Mouse (Mus musculus) effector memory CD4-positive, alpha-beta T cell, adult 5 months (primary cell): ENCODE measurements around the gene Olfr1056. TPM values are rescaled to one million over a fixed set of nuclear protein-coding genes. Genes with fewer than 3 reads are reported as not detected.

Experiments
- polyA plus RNA-seq: library from polyadenylated mRNA; unstranded; fragments of 100-300 nt; shearing (Covaris generic); gene quantifications from one replicate; pipeline ENCODE4 v1.2.1, GENCODE M21; 2017

Gene Olfr1056
- polyA plus RNA-seq: not detected

GRCm38 (mm10) chr2:86362369-86362768 lies at the start of gene Olfr1056:
Olfr1056 (minus strand) TSS chr2:86362469.

GRCm38 (mm10) chr2:86388461-86388860 lies 26.2 kb upstream of the Olfr1056 start, which contains the start of gene Olfr1058:
Olfr1058 (minus strand) TSS chr2:86388561.

GRCm38 (mm10) chr2:86378293-86378692 lies 16.0 kb upstream of the Olfr1056 start, which contains the start of gene Olfr1057:
Olfr1057 (minus strand) TSS chr2:86378393.

GRCm38 (mm10) chr2:86350184-86350583 lies 12.1 kb downstream of the Olfr1056 start, which contains the start of gene Olfr1055:
Olfr1055 (minus strand) TSS chr2:86350284.

GRCm38 (mm10) chr2:86335333-86335732 lies 26.9 kb downstream of the Olfr1056 start, which contains the start of gene Olfr1054:
Olfr1054 (minus strand) TSS chr2:86335433.

GRCm38 (mm10) chr2:86315184-86315583 lies 47.1 kb downstream of the Olfr1056 start, which contains the start of gene Olfr1053:
Olfr1053 (minus strand) TSS chr2:86315284.

Other genes with a start within 250 kb of the Olfr1056 start
- not detected for gene Olfr1039, start 226.5 kb downstream of the Olfr1056 start, polyA plus RNA-seq
- gene Olfr1040, start 215.7 kb downstream of the Olfr1056 start, polyA plus RNA-seq: not detected
- 0.14 TPM for gene Olfr1042, start 200.6 kb downstream of the Olfr1056 start, polyA plus RNA-seq
- gene Olfr1043, start 194.9 kb downstream of the Olfr1056 start, polyA plus RNA-seq: not detected
- not detected for gene Olfr1044, start 184.6 kb downstream of the Olfr1056 start, polyA plus RNA-seq
- not detected for gene Olfr52, start 176.8 kb downstream of the Olfr1056 start, polyA plus RNA-seq
- 0.12 TPM for gene Olfr1045, start 159.5 kb downstream of the Olfr1056 start, polyA plus RNA-seq
- not detected for gene Olfr1046, start 143.2 kb downstream of the Olfr1056 start, polyA plus RNA-seq
- not detected for gene Olfr1047, start 131.1 kb downstream of the Olfr1056 start, polyA plus RNA-seq
- gene Olfr1048, start 122.2 kb downstream of the Olfr1056 start, polyA plus RNA-seq: 0.20 TPM
- gene Olfr1049, start 104.1 kb downstream of the Olfr1056 start, polyA plus RNA-seq: not detected
- gene Olfr1051, start 83.4 kb downstream of the Olfr1056 start, polyA plus RNA-seq: not detected
- not detected for gene Olfr1052, start 70.0 kb downstream of the Olfr1056 start, polyA plus RNA-seq
- gene Olfr1053, start 47.2 kb downstream of the Olfr1056 start, polyA plus RNA-seq: not detected
- not detected for gene Olfr1054, start 27.0 kb downstream of the Olfr1056 start, polyA plus RNA-seq
- gene Olfr1055, start 12.2 kb downstream of the Olfr1056 start, polyA plus RNA-seq: not detected
- not detected for gene Olfr1057, start 15.9 kb upstream of the Olfr1056 start, polyA plus RNA-seq
- gene Olfr1058, start 26.1 kb upstream of the Olfr1056 start, polyA plus RNA-seq: not detected
- gene Olfr1061, start 51.6 kb upstream of the Olfr1056 start, polyA plus RNA-seq: not detected
- gene Olfr1062, start 64.3 kb upstream of the Olfr1056 start, polyA plus RNA-seq: not detected
- gene Olfr1065, start 88.1 kb upstream of the Olfr1056 start, polyA plus RNA-seq: not detected
- not detected for gene Olfr1066, start 93.8 kb upstream of the Olfr1056 start, polyA plus RNA-seq
- gene Olfr228, start 124.9 kb upstream of the Olfr1056 start, polyA plus RNA-seq: not detected
- not detected for gene Olfr1076, start 146.0 kb upstream of the Olfr1056 start, polyA plus RNA-seq
- not detected for gene Olfr1079, start 180.0 kb upstream of the Olfr1056 start, polyA plus RNA-seq
- not detected for gene Olfr1080, start 195.8 kb upstream of the Olfr1056 start, polyA plus RNA-seq
- not detected for gene Olfr1082, start 236.5 kb upstream of the Olfr1056 start, polyA plus RNA-seq